Mouse (Mus musculus) megakaryocyte, embryonic 14.5 days (primary cell): ENCODE measurements around the gene Kdm6b. TPM values are rescaled to one million over a fixed set of nuclear protein-coding genes. Genes with fewer than 3 reads are reported as not detected.

Experiments
- H3K27me3 ChIP-seq: replicated peaks from 2 replicates; pipeline ENCODE3; 2012; ENCODE audit warnings: inconsistent platforms
- H3K36me3 ChIP-seq: replicated peaks from 2 replicates; pipeline ENCODE3; 2012; ENCODE audit warnings: low read length, inconsistent platforms, mixed read lengths
- H3K4me1 ChIP-seq: 2 replicates; pipeline ENCODE4 v1.6.1; 2012; ENCODE audit warnings: inconsistent platforms
- H3K4me3 ChIP-seq: replicated peaks from 2 replicates; pipeline ENCODE3; 2012; ENCODE audit warnings: moderate library complexity, mild to moderate bottlenecking, inconsistent platforms
- H3K9me3 ChIP-seq: 2 replicates; pipeline ENCODE4 v1.6.1; 2012; ENCODE audit warnings: inconsistent platforms
- FLI1 ChIP-seq: IDR thresholded peaks from 2 replicates; pipeline ENCODE4 v1.6.1; 2012; ENCODE audit warnings: low read length, inconsistent platforms, mixed read lengths
- GATA1 ChIP-seq: IDR thresholded peaks from 3 replicates; pipeline ENCODE4 v1.6.1; 2012; ENCODE audit warnings: mixed read lengths, low read length, inconsistent platforms, borderline replicate concordance
- polyA plus RNA-seq: library from polyadenylated mRNA; stranded (reverse); fragments of >175 nt; gene quantifications from 2 replicates; pipeline ENCODE4 v1.2.3, GENCODE M21; 2012; ENCODE audit warnings: low replicate concordance; ENCODE audit not compliant: insufficient read depth

Kdm6b gene
- polyA plus RNA-seq, 1 experiment, result 44.5 TPM

GRCm38 (mm10) chr11:69389531-69390399 lies 23.7 kb downstream of the Kdm6b start:
- Histone ChIP-seq H3K9me3 (no peaks in the 10 kb centered on the region), H3K36me3 (peaks cover 5% of the 10 kb centered on the region), H3K27me3 (peaks cover 14% of the 10 kb centered on the region), H3K4me1 (peaks cover 19% of the 10 kb centered on the region), H3K4me3 (no peak overlapping the region)
- TF ChIP-seq FLI1, result no peak
- TF ChIP-seq GATA1, result no peak

- Histone ChIP-seq H3K27me3 (peaks cover 22% of the 10 kb centered on the region), H3K4me3 (no peak overlapping the region), H3K4me1 (peaks cover 13% of the 10 kb centered on the region; the same call in 1 of the 2 replicates), H3K9me3 (no peaks in the 10 kb centered on the region), H3K36me3 (peaks cover 5% of the 10 kb centered on the region)
- TF ChIP-seq GATA1 (no peak), FLI1 (no peak)
Observed at GRCm38 (mm10) chr11:69388680-69389079, 24.8 kb downstream of the Kdm6b start.

- Histone ChIP-seq H3K9me3 (no peaks in the 10 kb centered on the region), H3K27me3 (peaks cover 33% of the 10 kb centered on the region), H3K36me3 (peaks cover 3% of the 10 kb centered on the region), H3K4me3 (no peak overlapping the region), H3K4me1 (peaks cover 18% of the 10 kb centered on the region)
- TF ChIP-seq FLI1, result no peak
- no peak for TF ChIP-seq GATA1
Observed at GRCm38 (mm10) chr11:69386758-69387157, 26.7 kb downstream of the Kdm6b start.

GRCm38 (mm10) chr11:69384979-69385378 lies 28.5 kb downstream of the Kdm6b start:
- Histone ChIP-seq H3K36me3 (peaks cover 3% of the 10 kb centered on the region), H3K4me3 (no peak overlapping the region), H3K27me3 (peaks cover 41% of the 10 kb centered on the region), H3K9me3 (no peaks in the 10 kb centered on the region), H3K4me1 (peaks cover 23% of the 10 kb centered on the region)
- TF ChIP-seq GATA1 (no peak), FLI1 (no peak)

GRCm38 (mm10) chr11:69382478-69383105 lies 30.9 kb downstream of the Kdm6b start:
- H3K4me1 ChIP-seq, result peaks cover 29% of the 10 kb centered on the region
- peaks cover 41% of the 10 kb centered on the region for H3K27me3 ChIP-seq
- no peak overlapping the region for H3K4me3 ChIP-seq
- no peaks in the 10 kb centered on the region for H3K9me3 ChIP-seq
- TF ChIP-seq FLI1 (no peak), GATA1 (no peak)
- no peaks in the 10 kb centered on the region for H3K36me3 ChIP-seq

- no peaks in the 10 kb centered on the region for H3K9me3 ChIP-seq
- peaks cover 33% of the 10 kb centered on the region for H3K4me1 ChIP-seq
- TF ChIP-seq GATA1 (no peak), FLI1 (no peak)
- H3K27me3 ChIP-seq, result peaks cover 39% of the 10 kb centered on the region
- H3K36me3 ChIP-seq, result no peaks in the 10 kb centered on the region
- no peak overlapping the region for H3K4me3 ChIP-seq
Observed at GRCm38 (mm10) chr11:69381356-69381755, 32.1 kb downstream of the Kdm6b start.

GRCm38 (mm10) chr11:69379600-69379999 lies 33.9 kb downstream of the Kdm6b start:
- TF ChIP-seq GATA1 (no peak), FLI1 (no peak)
- peak overlapping the region; percentile 44 for H3K4me3 ChIP-seq
- H3K9me3 ChIP-seq, result no peaks in the 10 kb centered on the region
- peaks cover 26% of the 10 kb centered on the region for H3K27me3 ChIP-seq
- H3K36me3 ChIP-seq, result no peaks in the 10 kb centered on the region
- peaks cover 41% of the 10 kb centered on the region for H3K4me1 ChIP-seq

- TF ChIP-seq FLI1, result no peak
- no peak for TF ChIP-seq GATA1
- no peak overlapping the region for H3K4me3 ChIP-seq
- H3K36me3 ChIP-seq, result no peaks in the 10 kb centered on the region
- H3K9me3 ChIP-seq, result no peaks in the 10 kb centered on the region
- peaks cover 31% of the 10 kb centered on the region for H3K27me3 ChIP-seq
- H3K4me1 ChIP-seq, result peaks cover 48% of the 10 kb centered on the region
Observed at GRCm38 (mm10) chr11:69377766-69378165, 35.7 kb downstream of the Kdm6b start.

GRCm38 (mm10) chr11:69375646-69376045 lies 37.8 kb downstream of the Kdm6b start:
- Histone ChIP-seq H3K4me1 (peaks cover 56% of the 10 kb centered on the region), H3K4me3 (no peak overlapping the region), H3K27me3 (peaks cover 40% of the 10 kb centered on the region), H3K9me3 (no peaks in the 10 kb centered on the region), H3K36me3 (no peaks in the 10 kb centered on the region)
- TF ChIP-seq FLI1 (no peak), GATA1 (no peak)
